Mouse (Mus musculus) mesoderm, embryonic 11.5 days (tissue): ENCODE measurements at regions not wholly inside any gene's neighbourhood (a gene's known extent, or its start where the extent isn't known, plus 50 kb on each side); places are given as distances from the start of the nearest gene placed in this dataset.
A peak's percentile ranks its signal among the peaks of the same experiment; 100 is the strongest.

Source experiments
- DNase-seq: peaks from one replicate; pipeline ENCODE4 v3.0.0-alpha.2; 2012; ENCODE audit warnings: low read depth, low spot score

- peak; percentile 27 for DNase-seq
Observed at GRCm38 (mm10) chr15:96774664-96775063, 75.1 kb upstream of the Slc38a2 start.

- DNase-seq, result peak; percentile 12
Observed at GRCm38 (mm10) chr15:96773656-96774055, 74.1 kb upstream of the Slc38a2 start.

DNA sequence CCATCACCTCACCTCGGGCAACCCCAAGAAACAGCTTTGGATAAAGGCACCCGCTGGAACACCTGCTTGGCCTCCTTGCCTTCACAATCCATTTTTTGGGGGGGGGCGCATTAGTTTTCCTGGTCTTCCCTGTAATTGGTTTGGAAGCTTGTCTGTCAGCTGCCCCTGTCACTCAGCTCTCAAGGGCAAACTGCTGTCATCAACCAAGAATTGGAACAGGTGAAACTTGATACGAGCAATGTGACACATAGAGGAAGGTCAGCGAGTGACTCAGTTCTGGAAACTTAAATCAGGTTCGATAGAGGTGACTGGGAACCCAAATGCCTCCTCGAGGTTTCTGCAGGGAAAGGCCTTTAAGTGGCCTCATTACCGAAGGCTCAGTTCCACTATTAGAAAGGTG, 73.2 kb upstream of the Slc38a2 start:
- DNase-seq, result no peak

GRCm38 (mm10) chr15:96770786-96771185, 71.3 kb upstream of the Slc38a2 start:
- DNase-seq, result no peak

- DNase-seq, result no peak
Observed at GRCm38 (mm10) chr15:96770299-96770698, 70.8 kb upstream of the Slc38a2 start.

DNA sequence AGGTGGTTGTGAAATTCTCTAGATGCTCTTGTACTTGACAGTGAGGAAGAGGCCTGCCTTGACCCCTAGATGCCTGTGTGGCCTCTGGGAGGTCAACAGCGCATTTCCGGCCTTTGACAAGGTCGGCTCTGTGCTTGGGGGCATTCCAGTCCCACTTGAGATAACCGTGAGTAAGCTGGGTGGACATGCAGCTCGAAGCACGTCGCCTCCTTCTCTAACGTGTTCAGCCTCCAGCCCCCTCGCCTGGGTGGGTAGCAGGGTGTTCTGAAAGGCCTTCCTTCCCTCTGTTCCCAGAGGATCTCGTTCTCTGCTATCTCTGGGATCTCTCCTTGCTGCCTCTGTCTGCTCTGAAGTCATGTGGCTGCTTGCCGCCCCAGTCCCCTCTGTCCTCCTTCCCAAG, 70.2 kb upstream of the Slc38a2 start:
- no peak for DNase-seq

- DNase-seq, result no peak
Observed at GRCm38 (mm10) chr15:96768301-96768993, 68.9 kb upstream of the Slc38a2 start.

DNA sequence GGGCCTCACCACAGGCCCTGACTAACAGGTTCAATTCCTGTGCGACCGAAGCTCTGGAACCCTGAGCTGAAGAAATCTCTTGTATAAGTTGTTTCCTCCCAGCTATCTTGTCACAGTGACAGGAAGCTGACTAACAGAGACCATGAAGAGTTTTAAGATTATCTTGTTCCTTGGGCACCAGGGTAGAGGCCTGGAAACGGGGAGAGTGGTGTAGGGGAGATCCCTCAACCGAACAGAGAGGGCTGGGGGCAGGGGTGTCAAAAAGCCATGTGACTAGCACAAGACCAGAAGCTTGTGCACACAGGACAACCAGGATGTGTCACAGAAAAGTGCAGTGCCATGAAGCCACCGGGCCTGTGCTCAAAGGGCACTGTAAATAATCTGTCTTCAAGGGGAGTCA, 67.7 kb upstream of the Slc38a2 start:
- DNase-seq, result no peak

- DNase-seq, result no peak
Observed at GRCm38 (mm10) chr15:96766238-96766637, 66.7 kb upstream of the Slc38a2 start.

DNA sequence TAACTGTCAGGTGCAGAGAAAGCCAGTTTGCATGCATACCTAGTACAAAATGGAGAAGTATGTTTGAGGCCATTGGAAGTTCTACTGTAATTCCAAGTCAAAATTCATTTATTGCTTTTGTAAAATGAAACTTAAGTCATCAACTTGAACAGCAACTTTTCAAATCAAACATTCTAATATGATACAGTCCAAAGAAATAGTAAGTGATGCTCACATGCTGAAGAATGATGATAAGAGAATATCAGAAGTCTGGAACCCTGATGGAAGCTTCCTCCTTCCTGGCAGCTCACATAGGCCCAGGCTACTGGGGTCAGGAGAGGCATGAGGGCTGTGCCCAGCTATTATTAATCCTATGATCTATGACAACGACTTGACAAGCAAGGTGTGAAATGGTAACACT, 64.1 kb upstream of the Slc38a2 start:
- no peak for DNase-seq

DNA sequence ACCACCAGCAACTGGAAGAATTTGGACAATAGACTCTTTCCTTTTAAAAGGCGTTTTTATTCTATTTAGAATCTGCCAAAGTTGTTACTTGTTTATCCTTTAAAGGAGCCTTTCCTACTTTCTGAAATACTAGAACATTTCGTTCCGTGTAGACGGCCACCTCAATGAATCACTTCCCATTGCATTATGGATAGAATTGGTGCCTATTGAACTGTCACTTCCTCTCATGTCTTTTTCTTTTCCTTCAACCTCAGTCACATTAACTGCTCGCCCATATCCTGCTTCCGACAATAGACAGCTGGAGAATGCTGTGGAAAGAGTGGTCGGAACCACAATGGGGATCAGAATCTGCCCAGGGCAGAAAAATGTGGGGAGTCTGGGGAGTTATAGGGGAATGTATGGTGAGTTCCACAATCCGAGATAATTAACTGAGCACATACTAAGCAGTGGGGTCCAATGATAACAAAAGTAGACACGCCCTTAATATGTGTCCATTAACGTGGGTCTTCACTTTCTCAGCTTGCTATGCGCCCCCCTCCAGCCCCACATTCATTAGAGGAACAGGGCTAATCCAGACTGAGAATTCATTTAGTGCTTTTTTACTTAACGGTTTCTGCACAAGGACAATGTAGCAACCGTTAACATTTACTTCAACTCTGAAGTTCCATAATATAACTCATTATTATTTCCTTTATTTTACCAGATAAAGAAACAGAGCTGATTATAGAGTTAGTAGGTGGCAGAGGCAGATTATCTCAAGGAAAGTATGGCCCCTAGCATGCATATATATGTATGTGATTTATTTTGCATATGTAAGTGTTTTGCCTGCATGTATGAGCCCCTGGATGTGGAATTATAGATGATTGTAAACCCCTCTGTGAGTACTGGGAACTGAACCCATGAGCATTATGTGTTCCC, 59.8 kb upstream of the Slc38a2 start:
- no peak for DNase-seq

- no peak for DNase-seq
Observed at GRCm38 (mm10) chr15:96757446-96758198, 58.1 kb upstream of the Slc38a2 start.

DNA sequence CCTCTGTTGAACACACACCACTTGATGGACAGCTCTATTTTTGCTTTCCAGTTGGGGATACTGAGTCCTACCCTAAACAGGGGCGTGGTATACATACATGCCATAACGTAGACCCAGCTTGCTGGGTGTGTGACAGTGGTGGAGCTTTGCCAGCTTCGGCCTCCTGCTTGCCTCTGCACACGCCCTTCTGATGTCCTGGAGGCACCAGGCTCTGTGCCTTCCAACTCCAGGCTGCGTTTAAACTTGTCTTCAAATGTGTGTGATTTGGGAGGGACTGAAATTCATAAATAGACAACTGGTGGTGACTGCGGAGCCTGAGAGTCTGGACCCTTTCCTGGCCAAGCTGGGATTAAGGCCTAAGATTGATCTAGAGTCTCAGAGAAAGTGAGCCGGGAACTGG, 56.9 kb upstream of the Slc38a2 start:
- DNase-seq, result no peak

DNA sequence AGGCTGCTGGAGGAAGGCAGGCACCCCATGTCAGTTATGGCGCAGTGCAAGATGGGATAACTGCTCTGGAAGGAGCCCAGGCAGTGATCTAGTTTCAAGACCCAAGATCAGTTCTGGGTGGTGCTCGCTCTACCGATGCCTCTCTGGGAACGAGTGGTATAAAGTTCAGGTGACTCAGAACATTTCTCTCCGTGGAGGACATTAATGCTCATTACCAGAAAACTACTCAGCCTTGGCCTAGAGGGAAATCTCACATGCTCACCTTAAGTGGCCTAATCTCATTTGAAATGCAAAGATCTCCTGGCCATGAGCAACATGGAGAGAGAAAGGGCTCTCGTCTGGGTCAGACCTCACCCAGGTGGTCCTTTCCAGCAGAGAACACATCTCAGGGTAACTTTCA, 56.4 kb upstream of the Slc38a2 start:
- DNase-seq, result no peak

GRCm38 (mm10) chr15:96755322-96755942, 55.9 kb upstream of the Slc38a2 start:
- DNase-seq, result no peak

- no peak for DNase-seq
Observed at GRCm38 (mm10) chr15:96754079-96754478, 54.5 kb upstream of the Slc38a2 start.

- DNase-seq, result no peak
Observed at GRCm38 (mm10) chr15:96752719-96753118, 53.2 kb upstream of the Slc38a2 start.

GRCm38 (mm10) chr15:96752062-96752358, 52.5 kb upstream of the Slc38a2 start:
- DNase-seq, result no peak

- DNase-seq, result no peak
Observed at GRCm38 (mm10) chr15:96751243-96752061, 51.9 kb upstream of the Slc38a2 start.

DNA sequence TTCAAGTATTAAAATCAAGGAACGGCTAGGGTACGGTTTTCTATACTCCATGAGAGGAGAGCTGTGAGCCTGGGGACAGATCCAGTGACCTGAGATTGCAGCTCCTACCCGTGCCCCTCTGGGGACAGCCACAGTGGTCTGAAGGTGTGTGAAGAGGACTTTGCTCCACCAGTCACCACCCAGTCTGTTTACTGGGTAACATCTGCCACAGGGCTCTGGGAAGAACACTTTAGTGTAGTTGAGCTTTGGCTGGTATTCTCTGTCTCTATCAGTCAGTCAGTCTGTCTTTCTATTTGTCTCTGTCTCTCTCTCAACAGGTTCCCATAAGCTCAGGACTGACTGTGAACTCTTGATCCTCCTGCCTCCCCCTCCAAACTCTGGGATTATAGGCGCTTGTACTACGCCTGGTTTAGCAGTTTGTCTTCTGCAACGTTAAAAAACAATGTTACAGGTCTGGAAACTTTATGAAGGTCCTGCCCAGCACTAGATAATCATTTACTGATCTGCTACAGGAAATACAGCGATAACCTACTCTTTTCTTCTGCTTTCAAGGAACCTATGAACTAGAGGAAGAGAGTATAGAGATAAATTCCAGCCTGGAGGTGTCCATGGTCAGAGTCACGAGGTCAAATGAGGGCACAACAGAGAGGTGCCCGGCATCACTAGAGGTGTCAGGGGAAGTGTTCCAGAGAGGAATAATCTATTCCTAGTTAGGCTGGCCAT, 50.2 kb upstream of the Slc38a2 start:
- no peak for DNase-seq
